Mouse (Mus musculus) embryonic fibroblast, embryonic 13.5 days (primary cell): ENCODE data around the gene Ctf1. TPM values are rescaled to one million over a fixed set of nuclear protein-coding genes. Genes with fewer than 3 reads are reported as not detected.
"Not testable (repeated sequence)": the region's sequence is repeated elsewhere in the genome, so short reads cannot be mapped to it uniquely, and the experiment has no call there.

ENCODE experiments used
- H3K27ac ChIP-seq: 2 replicates; pipeline ENCODE4 v1.5.1; 2012; ENCODE audit warnings: low read length, control low read depth, inconsistent platforms; ENCODE audit not compliant: insufficient read depth
- H3K4me1 ChIP-seq: 2 replicates; pipeline ENCODE4 v1.6.1; 2011; ENCODE audit warnings: low read length; ENCODE audit not compliant: control insufficient read depth, insufficient read depth
- H3K4me3 ChIP-seq: 2 replicates; pipeline ENCODE4 v1.5.1; 2011; ENCODE audit warnings: mild to moderate bottlenecking, control low read depth, low read length; ENCODE audit not compliant: insufficient read depth
- CTCF ChIP-seq: IDR thresholded peaks from 2 replicates; pipeline ENCODE4 v1.5.1; 2011; ENCODE audit warnings: mild to moderate bottlenecking, control low read depth, low read length, moderate library complexity, borderline replicate concordance; ENCODE audit not compliant: insufficient read depth
- POLR2A ChIP-seq: IDR thresholded peaks from 2 replicates; pipeline ENCODE4 v1.6.1; 2011; ENCODE audit warnings: low read depth, mild to moderate bottlenecking, control low read depth, low read length, moderate library complexity
- polyA plus RNA-seq: library from polyadenylated mRNA; stranded (reverse); fragments of >200 nt; gene quantifications from 2 replicates; pipeline ENCODE4 v1.2.4, GENCODE M21; 2011; ENCODE audit warnings: low read depth; ENCODE audit not compliant: missing spikeins, insufficient read length

The Ctf1 gene
- polyA plus RNA-seq, 1 experiment, result 27.8 TPM

DNA sequence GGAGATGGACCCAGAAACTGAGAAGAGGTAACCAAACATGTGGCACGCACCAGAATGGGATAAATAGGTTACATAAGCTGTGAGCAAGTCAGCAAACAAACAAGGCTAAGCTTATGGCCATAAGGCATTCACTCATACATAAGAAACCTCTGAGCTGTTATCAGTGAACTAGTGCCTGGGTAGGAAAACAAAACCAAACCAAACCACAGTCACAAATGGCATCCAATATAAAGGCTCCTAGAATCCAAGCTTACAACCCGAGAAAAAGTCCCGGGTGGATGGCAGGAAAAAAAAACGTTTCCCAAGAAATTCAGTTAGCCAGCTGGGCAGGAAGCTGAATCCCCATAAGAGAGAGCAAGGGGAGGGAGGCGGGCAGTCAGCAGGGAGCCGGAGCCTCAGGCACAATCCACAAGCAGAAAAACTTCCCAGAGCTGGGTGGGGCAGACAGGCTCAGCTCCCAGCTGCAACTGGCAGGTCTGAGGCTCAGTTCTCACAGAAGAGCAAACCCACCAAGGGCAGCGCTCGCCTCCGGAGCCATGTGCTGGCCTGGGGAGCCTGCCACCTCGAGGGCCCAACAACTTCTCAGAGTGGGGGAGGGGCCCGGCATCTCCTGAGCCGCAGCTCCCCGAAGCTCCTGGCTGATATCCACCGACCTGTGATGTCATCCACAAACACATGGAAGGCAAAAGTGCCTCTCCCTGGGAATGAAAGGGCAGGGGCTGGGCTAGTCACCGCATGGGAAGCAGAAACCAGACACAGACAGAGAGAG, 21.1 kb upstream of the Ctf1 start:
- TF ChIP-seq POLR2A (peak; percentile 64), CTCF (no peak)
- Histone ChIP-seq H3K4me1 (peaks cover 9% of the 10 kb centered on the region), H3K4me3 (peak overlapping the region; percentile 11; the same call in 1 of the 2 replicates), H3K27ac (peak overlapping the region; percentile 92)

DNA sequence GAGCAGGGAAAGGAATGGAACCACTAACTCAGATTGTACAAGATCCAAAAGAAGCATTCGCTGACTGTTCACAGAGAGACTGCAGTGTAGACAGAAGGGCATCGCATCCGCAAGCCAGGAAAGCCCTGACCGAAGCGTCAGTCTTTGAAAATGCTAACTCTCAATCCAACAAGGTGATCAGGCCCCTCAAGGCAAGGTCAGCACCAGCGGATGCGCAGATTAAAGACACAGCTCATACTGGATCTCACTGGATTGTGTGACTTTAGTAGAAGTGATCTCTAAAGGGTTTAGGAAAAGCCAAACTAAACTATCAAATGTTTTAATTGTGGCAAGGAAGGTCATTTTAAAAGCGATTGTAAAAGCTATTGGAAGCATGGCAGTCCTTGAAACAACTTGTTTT, 19.2 kb upstream of the Ctf1 start:
- Histone ChIP-seq H3K4me3 (no peak overlapping the region), H3K27ac (no peak overlapping the region), H3K4me1 (peaks cover 9% of the 10 kb centered on the region)
- no peak for TF ChIP-seq POLR2A

DNA sequence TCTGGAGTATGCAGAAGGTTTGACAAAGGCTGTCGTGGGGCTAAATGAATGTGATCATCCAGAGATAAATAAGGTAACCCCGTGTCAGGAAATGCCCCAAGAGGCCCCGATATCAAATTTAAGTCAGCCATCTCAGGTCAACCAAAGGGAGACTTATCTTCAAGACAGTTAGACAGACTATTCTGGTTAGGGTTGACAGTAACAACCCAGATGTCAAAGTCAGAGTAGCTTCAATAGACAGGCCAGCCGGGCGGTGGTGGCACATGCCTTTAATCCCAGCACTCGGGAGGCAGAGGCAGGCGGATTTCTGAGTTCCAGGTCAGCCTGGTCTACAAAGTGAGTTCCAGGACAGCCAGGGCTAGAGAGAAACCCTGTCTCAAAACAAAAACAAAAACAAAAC, 18.8 kb upstream of the Ctf1 start:
- not testable (repeated sequence) for H3K4me3 ChIP-seq, H3K4me1 ChIP-seq, H3K27ac ChIP-seq

DNA sequence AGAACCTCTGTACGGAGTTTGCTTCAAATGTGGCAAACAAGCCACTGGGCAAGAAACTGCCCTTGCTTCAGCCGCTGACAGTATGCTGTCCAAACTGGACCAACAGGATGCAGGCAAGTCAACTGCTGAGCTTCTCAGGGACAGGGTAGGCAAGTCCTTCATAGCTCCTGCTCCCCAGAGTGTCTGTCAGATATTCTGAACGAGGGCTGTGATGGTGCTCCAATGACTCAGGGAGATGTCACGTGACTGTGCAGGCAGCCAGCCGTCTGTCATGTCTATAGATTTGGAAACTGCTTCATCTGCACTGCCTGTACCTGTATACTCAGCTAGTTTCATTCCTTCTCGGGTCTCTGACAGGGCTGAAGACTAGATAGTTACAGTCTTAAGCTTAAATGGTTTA, 13.6 kb upstream of the Ctf1 start:
- no peak for TF ChIP-seq POLR2A
- TF ChIP-seq CTCF, result no peak
- Histone ChIP-seq H3K4me1 (no peaks in the 10 kb centered on the region), H3K27ac (no peak overlapping the region), H3K4me3 (no peak overlapping the region)

DNA sequence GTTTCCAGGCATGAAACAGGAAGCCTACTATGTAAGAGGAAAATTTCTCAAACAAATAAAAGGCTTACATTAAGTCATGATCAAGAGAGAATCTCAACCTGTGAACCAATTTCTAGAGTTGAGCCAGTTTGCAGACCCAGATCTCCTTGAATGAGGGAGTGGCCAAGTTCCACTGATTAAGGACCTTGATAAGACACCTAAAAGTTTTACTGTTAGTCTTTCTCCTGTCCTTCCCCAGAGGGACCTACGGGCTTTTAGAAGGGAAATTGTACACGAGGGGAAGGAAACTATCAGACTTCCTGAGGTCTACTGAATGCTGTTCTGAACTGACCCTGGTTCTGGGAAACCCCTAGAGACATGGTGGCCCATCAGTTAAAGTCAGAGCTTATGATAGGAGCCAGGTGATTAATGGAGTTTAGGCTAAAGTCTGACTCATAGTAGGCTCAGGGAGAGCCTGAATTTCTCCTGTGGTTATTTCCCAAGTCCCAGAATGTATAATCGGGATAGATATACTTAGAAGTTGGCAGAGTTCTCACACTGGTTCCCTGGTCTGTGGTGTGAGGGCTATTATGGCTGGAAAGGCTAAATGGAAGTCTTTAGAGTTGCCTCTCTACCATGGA, 11.7 kb upstream of the Ctf1 start:
- H3K4me3 ChIP-seq, result no peak overlapping the region
- no peaks in the 10 kb centered on the region for H3K4me1 ChIP-seq
- TF ChIP-seq CTCF (no peak), POLR2A (no peak)
- H3K27ac ChIP-seq, result no peak overlapping the region

DNA sequence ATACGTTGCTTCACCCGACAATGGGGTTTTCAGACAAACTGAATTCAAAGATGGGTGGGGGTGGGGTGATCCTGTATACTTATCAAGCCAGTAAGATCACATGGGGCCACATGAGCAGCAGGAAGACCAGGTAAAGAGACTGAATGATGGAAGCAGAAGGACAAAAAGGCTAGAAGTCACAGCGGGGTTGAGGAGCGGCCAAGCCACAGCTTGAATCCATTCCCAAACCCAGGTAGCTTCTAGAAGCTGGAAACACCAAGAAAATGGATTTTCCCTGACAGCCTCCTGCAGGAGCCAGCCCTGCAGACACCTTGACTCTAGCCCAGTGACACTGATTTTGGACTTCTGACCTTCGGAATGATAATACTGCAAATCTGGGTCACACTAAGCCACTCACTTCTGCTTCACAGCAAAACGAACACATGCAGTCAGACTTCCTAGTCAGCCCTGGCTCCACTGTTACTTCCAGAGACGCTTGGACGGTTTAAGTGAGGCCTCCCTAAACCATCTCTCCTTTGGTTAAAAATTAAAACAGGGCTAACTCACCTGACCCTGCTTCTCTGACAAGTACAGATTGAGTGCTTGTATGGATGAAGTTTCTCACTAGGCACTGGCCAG, 8.9 kb upstream of the Ctf1 start:
- H3K4me1 ChIP-seq, result no peaks in the 10 kb centered on the region
- no peak overlapping the region for H3K27ac ChIP-seq
- TF ChIP-seq POLR2A (no peak), CTCF (no peak)
- no peak overlapping the region for H3K4me3 ChIP-seq

DNA sequence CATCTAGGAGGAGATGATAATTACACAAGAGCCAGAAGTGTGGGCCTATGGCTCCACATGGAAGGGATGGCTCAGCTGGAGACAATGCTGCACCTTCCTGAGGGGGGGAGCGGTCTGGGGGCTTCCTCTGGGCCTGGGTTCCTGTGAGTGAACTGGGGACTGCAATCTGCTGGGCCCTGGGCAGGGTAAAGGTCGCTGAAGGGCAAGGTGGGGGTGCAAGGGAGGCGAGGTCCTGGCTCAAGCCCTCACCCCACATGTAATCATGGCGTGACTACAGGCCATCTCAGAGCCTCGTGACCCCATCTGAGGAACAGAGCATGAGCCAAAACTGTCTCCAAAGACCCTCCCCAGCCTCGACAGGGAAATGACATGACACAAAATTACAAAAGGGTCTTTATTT, 7.9 kb upstream of the Ctf1 start:
- Histone ChIP-seq H3K27ac (no peak overlapping the region), H3K4me1 (0 out of 2 replicates have a peak, but pooled peaks cover 2% of the 10 kb centered on the region), H3K4me3 (no peak overlapping the region)
- no peak for TF ChIP-seq POLR2A
- TF ChIP-seq CTCF, result no peak

DNA sequence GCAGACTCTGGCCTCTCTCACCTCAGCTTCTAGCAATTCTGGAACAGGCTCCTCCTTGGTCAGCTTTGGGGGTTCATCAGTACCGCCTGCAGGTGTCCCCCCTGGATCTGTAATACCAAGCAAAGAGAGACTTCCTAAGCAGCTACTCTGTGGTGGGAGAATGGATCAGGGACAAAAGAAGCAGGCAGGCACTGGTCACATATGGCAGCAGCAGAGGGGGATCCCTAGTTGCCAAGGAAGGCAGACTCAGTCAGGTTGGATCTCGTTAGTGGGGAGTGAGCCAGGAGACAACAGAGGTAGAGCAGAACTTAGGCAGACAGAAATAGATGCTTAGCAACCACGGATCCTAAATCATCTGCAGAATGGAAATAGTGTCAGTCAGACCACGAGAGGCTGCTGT, 6.8 kb upstream of the Ctf1 start:
- no peak overlapping the region for H3K4me3 ChIP-seq
- no peak overlapping the region for H3K27ac ChIP-seq
- TF ChIP-seq POLR2A (no peak), CTCF (no peak)
- 0 out of 2 replicates have a peak, but pooled peaks cover 2% of the 10 kb centered on the region for H3K4me1 ChIP-seq

DNA sequence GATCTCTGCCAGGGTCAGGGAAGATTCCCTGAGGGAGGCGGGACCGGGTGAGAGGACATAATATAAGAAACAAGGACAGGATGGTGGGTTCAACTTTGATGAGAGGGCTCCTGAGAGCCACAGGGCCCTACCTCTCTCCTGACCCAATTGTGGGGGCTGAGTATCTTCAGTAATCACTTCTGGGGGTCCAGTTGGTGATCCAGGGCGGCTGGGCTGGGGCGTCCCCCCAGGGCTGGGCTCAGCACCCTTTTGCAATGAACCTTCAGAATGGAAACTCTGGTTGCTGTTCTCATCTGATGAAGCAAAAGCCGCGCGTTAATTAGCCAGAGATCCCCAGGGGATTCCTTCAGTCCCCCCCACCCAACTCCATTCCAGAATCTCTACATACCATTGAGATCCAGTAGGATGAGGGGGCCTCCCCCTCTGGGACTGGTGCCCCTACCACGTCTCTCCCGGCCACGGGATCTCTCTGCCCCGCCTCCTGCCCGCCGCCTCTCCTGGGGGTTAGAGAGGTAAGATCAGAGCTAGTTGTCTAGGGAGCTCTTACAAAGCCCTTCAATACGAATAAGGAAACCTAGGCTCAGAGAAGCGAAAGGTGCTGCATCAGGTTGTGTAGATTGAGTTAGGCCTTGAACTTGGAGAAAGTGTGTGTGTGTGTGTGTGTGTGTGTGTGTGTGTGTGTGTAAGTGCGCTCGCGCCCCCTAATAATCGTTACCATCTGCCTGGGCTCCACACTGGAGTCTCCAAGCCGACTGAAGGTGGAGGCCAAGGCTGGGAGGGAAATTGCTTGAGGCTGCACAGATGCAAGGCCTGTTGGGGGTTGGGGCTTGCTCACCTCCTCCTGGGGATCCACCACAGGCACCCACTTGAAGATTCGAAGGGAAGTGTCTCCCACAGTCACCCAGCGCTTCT, 5.2 kb upstream of the Ctf1 start:
- H3K4me3 ChIP-seq, result peak overlapping the region; percentile 43
- TF ChIP-seq CTCF (no peak), POLR2A (no peak)
- peaks cover 4% of the 10 kb centered on the region; the same call in 1 of the 2 replicates for H3K4me1 ChIP-seq
- H3K27ac ChIP-seq, result peak overlapping the region; percentile 89
